Mouse (Mus musculus) spleen, postnatal 14 days (tissue): ENCODE measurements around the gene Pam.
"Not testable (repeated sequence)": the region's sequence is repeated elsewhere in the genome, so short reads cannot be mapped to it uniquely, and the experiment has no call there.

Experiments
- DNase-seq, 2 experiments: peaks; one replicate each; pipeline ENCODE4 v3.0.0; 2021 to 2022; ENCODE audit warnings: low spot score in 2 of 2

Pam gene

DNA sequence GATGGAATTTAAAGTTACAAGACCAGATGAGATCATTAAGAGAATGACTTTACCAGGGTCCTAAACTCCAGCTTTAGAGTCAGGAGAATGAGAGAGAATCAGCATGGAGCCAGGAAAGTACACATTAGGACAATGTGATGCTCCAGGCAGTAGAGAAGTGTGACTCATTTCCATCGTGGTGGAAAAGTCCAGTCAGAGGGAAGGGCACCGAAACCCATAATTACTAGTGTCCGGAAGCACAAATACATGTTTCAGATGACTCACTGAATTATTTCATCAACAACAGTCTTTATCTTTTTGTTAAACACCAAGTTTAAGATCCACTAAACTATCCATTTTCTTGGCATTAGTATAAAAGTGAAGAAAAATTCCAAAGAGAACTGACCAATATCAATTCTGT is 57.2 kb downstream of the Pam start:
- no peak for DNase-seq

GRCm38 (mm10) chr1:98035736-98036135 is 59.7 kb downstream of the Pam start:
- DNase-seq = no peak

- no peak for DNase-seq
Measured at GRCm38 (mm10) chr1:98031802-98032201, 63.6 kb downstream of the Pam start.

GRCm38 (mm10) chr1:98029025-98029424 is 66.4 kb downstream of the Pam start:
- DNase-seq = no peak

GRCm38 (mm10) chr1:98028468-98028867 is 67.0 kb downstream of the Pam start:
- no peak for DNase-seq

DNA sequence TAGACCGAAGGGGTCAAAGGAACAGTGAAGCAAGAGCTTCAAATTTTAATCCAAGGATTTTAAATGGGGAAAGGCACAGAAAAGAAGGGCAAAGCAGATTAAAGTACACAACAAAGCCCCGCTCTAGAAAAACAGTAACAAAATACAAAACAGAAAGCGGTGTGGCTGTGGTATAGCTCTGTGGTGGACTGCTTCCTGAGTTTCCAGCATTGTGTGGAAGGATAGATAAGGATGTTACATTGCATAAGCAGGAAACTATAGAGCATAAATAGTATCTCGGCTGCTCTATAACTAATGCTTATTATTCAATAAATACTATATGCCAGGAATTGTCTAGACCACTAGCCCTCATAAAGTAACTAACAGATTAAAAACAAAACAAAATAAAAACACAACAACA is 67.5 kb downstream of the Pam start:
- no peak for DNase-seq

GRCm38 (mm10) chr1:98025924-98026640 is 69.4 kb downstream of the Pam start:
- no peak for DNase-seq

- no peak for DNase-seq
Measured at GRCm38 (mm10) chr1:98023866-98024265, 71.6 kb downstream of the Pam start.

DNA sequence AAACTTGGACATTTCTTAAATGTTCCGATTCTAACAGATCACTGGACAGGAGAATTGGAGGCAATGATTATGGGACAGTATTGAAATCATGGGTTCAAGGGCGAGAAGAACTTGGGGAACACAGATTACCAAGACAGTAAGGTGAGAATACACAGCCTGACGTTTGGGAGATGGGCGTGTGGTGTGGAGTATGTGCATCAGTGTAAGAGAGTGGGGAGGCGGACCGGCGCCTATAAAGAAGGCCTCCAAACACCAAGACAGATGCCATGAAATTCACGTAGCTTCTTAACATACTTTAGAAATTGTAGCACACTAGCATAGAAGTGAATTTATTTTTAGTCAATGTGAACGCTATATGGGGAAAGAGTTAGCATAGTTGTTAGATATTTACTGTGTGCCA is 76.5 kb downstream of the Pam start:
- DNase-seq = no peak

DNA sequence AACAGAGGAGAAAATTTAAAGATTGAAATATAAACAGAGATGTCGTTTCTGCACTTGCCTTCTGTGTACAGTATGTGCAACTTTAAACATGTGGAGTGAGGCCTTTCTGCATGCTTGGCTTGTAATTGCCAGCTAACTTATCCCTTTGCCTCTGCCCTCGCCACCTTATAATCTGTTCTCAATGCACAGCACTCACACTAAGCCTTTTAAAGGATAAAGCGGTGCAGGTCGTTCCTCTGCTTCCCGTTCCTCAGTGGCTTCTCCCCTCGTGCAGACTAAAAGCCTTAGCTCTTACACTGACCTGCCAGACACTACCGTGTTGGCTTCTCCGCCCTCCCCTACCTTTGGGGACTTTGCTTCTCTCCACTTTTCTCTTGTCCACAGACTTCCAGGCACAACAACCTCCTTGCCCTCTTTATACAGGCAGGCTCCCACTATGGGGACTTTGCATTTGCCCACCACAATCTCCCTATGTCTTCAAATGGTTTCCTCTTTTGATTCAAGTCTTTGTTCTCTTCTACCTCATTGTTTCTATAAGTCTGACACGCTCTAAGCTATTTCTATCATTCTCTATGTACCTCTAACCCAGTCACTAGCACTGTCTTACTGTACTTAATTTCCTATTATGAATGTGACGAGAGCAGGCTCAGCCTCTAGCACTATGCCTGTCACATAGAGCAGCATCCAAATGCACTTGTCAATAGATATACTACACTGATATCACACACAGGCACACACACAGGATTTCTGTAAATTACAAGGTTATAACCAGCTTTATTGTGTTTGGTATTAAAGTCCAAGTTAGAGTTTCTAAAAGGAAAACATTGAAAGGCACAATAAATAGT is 79.2 kb downstream of the Pam start:
- no peak for DNase-seq

DNA sequence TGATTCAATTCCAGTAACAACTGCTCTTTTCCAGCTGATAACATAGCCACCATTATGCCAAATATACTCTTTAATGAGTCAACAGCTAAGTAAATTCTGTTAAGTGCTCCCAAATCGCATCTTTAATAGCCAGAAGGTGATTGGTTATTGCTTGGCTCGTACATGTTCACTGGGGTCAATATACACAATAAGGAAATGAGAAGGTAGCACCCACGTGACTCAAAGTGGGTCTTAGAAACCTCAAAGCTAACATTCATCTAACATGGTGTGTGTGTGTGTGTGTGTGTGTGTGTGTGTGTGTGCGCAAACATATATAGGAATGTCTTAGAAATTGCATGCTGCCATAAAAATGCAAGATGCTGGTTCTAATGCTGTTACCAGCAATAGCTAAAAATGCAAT is 79.9 kb downstream of the Pam start:
- DNase-seq = no peak

DNA sequence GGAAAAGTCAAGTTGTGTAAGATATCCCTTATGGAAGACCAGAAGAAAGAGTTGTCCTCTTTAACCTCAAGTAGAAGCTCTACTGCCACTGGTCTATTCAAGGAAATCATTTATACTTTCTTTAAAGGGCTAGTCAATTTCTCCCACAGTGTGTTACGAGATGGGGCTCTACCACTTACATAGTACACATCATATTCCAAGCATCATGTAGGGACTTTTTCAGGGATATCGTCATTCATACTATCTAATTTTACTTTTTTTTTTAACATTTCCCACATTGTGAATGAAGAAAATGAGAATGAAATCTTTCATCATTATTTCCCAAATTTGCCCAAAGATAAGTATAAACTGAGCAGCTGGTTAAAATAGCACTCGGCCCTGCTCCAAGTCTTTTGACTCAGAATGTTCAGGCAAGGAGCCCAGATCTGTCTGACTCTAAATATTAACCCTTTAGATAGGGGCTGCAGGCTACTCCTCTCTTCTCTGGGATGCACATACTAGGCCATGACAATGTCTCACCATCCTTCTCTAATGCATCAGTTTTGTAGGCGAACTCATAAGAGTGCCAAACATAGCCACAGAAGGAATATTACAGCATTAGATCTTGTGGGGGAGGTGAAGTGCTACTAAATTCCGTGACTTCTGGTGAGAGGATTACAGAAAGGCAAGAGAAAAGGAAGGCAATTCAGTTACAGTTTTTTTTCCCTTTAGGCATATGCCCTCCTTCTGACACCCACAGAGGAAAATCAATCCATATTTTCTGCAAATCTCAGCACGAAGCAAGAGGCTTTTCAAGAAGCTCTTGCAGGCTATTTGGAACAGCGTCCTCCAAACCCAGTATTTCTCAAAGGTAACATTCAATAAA is 92.7 kb downstream of the Pam start:
- peak in 1 of 2 experiments; percentile 3 for DNase-seq

GRCm38 (mm10) chr1:97999465-97999864 is 96.0 kb downstream of the Pam start:
- DNase-seq = no peak

DNA sequence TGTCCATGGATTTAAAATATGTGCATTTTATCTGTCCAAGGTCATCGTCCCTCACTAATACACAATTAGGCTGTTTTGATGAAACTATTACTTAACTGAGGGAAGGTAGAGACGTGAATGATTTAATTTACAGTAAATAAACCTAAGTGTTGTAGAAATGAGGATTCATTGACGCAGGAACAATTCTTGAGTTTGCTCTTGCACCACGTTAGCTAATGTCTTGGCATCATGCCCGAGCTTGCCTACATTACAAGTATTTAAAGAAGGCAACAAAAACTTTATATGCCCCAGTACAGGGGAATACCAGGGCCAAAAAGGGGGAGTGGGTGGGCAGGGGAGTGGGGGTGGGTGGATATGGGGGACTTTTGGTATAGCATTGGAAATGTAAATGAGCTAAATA is 96.5 kb downstream of the Pam start:
- not testable (repeated sequence) for DNase-seq

- DNase-seq = no peak
Measured at GRCm38 (mm10) chr1:97997088-97997487, 98.4 kb downstream of the Pam start.

GRCm38 (mm10) chr1:97991976-97992375 is 103.5 kb downstream of the Pam start:
- no peak for DNase-seq

- no peak for DNase-seq
Measured at GRCm38 (mm10) chr1:97983189-97983588, 112.3 kb downstream of the Pam start.

DNA sequence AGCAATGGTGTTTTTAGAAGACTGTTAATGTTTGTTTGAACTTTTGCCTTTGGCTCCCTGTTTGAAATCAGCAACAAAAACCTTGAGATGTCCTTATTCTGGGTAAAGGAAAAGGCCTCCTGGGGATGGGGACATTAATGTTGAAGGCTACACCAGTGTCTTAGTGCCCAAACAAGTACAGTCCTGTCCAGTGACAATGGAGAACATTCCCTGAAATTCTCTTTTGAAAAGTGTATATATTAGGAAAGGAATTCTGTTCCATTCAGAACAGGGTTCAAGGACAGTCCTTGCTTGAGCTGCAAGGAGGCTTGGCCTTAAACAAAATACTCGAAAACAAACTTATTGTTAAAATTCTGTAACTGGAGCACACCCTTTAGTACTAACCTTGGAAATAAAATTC is 116.0 kb downstream of the Pam start:
- no peak for DNase-seq

DNA sequence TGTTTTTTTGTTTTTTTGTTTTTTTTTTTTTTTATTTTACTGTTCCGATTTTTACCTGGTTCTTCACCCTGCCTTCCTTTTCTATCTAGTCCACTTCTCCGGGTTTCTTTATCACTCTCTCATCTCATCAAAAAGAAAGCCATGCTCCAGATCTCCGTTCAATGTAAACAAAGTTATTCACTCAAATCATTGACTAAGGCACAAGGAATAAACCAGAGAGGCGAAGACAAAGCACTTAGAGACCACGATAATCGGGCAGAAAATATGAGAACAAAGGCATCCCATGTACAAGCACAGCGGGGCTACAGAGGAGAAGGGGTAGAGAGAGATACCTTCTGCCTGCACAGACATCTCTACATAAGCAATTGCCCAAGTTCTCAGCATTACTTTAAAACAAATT is 117.9 kb downstream of the Pam start:
- no peak for DNase-seq

DNA sequence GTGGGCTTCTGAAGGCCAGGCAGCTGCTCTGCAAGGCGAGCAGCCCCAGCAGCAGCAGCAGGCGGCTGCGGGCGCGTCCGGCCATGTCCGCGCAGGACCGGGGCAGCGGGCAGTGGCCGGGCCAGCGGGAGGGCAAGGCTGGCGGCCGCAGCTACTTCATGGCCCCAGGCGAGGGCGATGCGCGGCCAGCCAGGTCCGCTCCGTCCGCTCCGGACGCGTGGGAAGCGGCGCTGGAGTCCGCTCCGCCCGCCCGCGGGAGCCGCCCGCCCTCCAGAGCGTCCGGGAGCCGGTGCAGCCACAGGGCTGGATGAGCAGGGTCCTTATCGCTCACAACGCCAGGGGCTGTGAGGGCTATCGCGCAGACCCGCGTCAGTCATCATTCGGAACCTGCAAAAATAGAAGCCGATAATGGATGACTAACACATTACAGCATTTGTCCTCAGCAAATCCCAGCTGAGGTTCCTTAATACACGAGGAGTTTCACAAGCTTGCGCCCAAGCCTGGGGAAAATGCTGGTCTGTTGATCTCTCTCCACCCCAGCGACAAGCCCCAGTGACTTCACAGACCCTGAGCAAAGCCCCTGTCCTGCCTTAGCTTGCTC is 118.5 kb downstream of the Pam start:
- no peak for DNase-seq

GRCm38 (mm10) chr1:97976072-97976471 is 119.4 kb downstream of the Pam start:
- no peak for DNase-seq

DNA sequence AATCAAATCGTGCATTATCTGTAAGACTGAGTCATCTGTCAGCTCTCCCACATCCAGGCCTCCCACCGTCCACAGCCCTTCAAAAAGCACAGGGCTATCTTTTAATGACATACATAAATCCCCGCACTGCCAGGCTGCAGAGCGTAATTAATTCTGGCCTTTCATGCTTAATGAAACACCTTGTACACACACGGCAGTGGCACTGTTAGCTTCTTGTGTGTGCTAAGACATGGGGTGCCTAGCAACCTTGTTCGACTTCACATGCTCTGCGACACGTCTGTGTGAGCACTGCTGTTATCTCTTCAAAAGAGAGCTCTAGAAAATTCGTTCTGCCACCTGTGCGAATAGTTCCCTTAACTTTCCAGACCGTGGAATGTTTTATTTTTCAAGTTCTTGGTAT is 120.5 kb downstream of the Pam start:
- no peak for DNase-seq
